Mouse (Mus musculus): ENCODE data around the gene Ptms.

GRCm38 (mm10) chr6:124930231-124930630 lies 10.3 kb upstream of the Ptms start:
- no peak for TF ChIP-seq CTCF (conservative IDR thresholded peaks at IDR 0.05; ENCODE audit: low read length)
- TF ChIP-seq POU5F1 (IDR thresholded peaks at IDR 0.05; ENCODE audit: borderline replicate concordance, low read length), result no peak
- TF ChIP-seq NANOG (IDR thresholded peaks at IDR 0.05; ENCODE audit: borderline replicate concordance, low read length), result no peak

Data from E14TG2a.4 (cell line).